ENCODE assay signal across 12 mouse cellular contexts in the genomic region with DNA sequence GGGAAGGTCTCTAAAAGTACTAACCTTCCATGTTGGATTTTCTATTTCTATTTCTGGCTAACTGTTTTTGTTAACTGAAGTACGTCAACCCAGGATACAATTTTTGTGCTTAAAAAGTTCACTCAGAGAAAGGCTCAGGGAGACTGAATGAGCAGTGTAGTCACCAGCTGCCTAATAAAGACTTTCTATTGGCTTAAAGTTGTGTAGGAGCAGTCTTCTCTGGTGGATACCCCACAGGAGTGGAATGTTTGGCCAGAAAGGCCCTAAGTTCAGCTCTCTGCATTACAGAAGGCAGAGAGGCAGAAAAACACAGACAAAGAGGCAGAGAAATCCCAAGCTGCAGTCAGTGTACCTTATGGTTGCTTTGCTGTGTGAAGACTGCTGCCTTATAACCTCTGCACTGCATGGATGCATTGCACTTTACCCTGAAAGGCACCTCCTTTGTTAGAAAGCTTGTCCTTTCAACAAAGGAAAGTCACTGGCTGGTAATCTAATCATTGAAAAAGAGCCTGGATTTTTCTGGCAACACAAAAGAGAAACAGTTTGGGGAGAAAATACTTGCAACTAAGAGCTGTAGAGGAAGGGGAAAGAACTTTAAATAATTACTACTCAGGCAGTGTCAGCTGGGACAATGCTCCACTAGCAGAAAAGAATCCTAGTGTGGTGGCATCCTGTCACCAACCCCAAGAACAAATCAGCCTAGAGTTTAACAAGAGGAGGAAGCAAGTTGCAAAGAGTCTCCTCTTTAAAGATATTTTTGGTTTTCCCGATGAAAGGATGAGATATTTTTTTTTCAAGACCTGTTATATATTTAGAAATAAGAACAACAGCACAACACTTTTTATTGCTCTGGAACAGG.
DNase-seq lines count a peak whose midpoint lies in the region; ATAC-seq and TF ChIP-seq lines count a peak whose summit lies in the region.
"Had no signal": no experiment of that assay in that cellular context is flagged by ENCODE, and none has a peak within 500 bp of the region (broad histone marks: within the 10 kb centered on the region; RNA-seq: fewer than 3 reads in every experiment).

No protein-coding gene starts in this region.

- WGBS in embryonic facial prominence, embryonic 13.5 days, result 68% methylated on average over 2 of the region's 2 CpGs
- WGBS in limb, embryonic 13.5 days, result 73% methylated on average over 2 of the region's 2 CpGs

- no peak for ATAC-seq in embryonic facial prominence, embryonic 13.5 days (ENCODE audit: insufficient number of reproducible peaks, insufficient read depth, low FRiP score, low TSS enrichment, low read depth)
- no peak for ATAC-seq in limb, embryonic 13.5 days (ENCODE audit: low FRiP score, low read depth)
- ATAC-seq: intestine, embryonic 16.5 days had no signal

- no peak overlapping the region for H3K4me2 ChIP-seq in embryonic facial prominence, embryonic 13.5 days
- H3K4me2 ChIP-seq in limb, embryonic 13.5 days (replicated peaks), result no peak overlapping the region
- H3K4me2 ChIP-seq: lung, embryonic 14.5 days had no signal

- no peaks in the 10 kb centered on the region for H3K36me3 ChIP-seq in embryonic facial prominence, embryonic 13.5 days
- H3K36me3 ChIP-seq in limb, embryonic 13.5 days, result no peaks in the 10 kb centered on the region

- no peaks in the 10 kb centered on the region for H3K9me3 ChIP-seq in embryonic facial prominence, embryonic 13.5 days
- H3K9me3 ChIP-seq in limb, embryonic 13.5 days, result no peaks in the 10 kb centered on the region

- peak; percentile 61 for DNase-seq in heart, adult 8-10 months (ENCODE audit: low spot score)
- no peak for DNase-seq in heart, postnatal 4 days
- peak; percentile 4 for DNase-seq in R1 (ENCODE audit: low read depth, low spot score)
- DNase-seq in layer of hippocampus, adult 9-10 months (ENCODE audit: low spot score), result no peak
- DNase-seq in adipocyte (ENCODE audit: low spot score), result no peak
- no peak for DNase-seq in layer of hippocampus, adult 2 months (ENCODE audit: low spot score in 2 of 2)
- DNase-seq: lung, embryonic 14.5 days; right cerebral cortex, postnatal 4 days; thymus, adult 18-20 months had no signal

- H3K4me1 ChIP-seq in embryonic facial prominence, embryonic 13.5 days, result peaks cover 17% of the 10 kb centered on the region
- peaks cover 17% of the 10 kb centered on the region for H3K4me1 ChIP-seq in limb, embryonic 13.5 days

- TF ChIP-seq CTCF in layer of hippocampus, adult 2 months (conservative IDR thresholded peaks at IDR 0.05), result no peak

- peak overlapping the region; percentile 51 for H3K27ac ChIP-seq in embryonic facial prominence, embryonic 13.5 days
- H3K27ac ChIP-seq in limb, embryonic 13.5 days, result peak overlapping the region; percentile 33; the same call in 1 of the 2 replicates
- no peak overlapping the region for H3K27ac ChIP-seq in layer of hippocampus, adult 2 months

- H3K9ac ChIP-seq in embryonic facial prominence, embryonic 13.5 days, result no peak overlapping the region
- no peak overlapping the region for H3K9ac ChIP-seq in limb, embryonic 13.5 days
- H3K9ac ChIP-seq: lung, embryonic 14.5 days had no signal

- no peak overlapping the region for H3K4me3 ChIP-seq in embryonic facial prominence, embryonic 13.5 days
- H3K4me3 ChIP-seq in limb, embryonic 13.5 days, result no peak overlapping the region
- no peak overlapping the region for H3K4me3 ChIP-seq in layer of hippocampus, adult 2 months

- H3K27me3 ChIP-seq in embryonic facial prominence, embryonic 13.5 days, result no peaks in the 10 kb centered on the region
- H3K27me3 ChIP-seq in limb, embryonic 13.5 days, result no peaks in the 10 kb centered on the region

Comparison
In these comparisons a context has a peak if more than half of its experiments do, and no peak if none do; other contexts are left out.
1. DNase-seq: peak in heart, adult 8-10 months (single experiment) and R1 (single experiment); none in heart, postnatal 4 days (single experiment), layer of hippocampus, adult 9-10 months (single experiment), adipocyte (single experiment) and layer of hippocampus, adult 2 months (0 of 2).